Comparison of ENCODE assay signal across 14 mouse cellular contexts in genomic region chr5:117889571-117889970, GRCm38 (mm10).
DNase-seq lines count a peak whose midpoint lies in the region; ATAC-seq lines count a peak whose summit lies in the region.
"Had no signal": no experiment of that assay in that cellular context is flagged by ENCODE, and none has a peak within 500 bp of the region (broad histone marks: within the 10 kb centered on the region; RNA-seq: fewer than 3 reads in every experiment).

No protein-coding gene starts in this region.

- H3K27ac ChIP-seq in embryonic facial prominence, embryonic 14.5 days (replicated peaks; ENCODE audit: low read depth, low read length): no peak overlapping the region
- H3K27ac ChIP-seq in embryonic facial prominence, embryonic 10.5 days (replicated peaks): no peak overlapping the region
- H3K27ac ChIP-seq: forebrain, embryonic 12.5 days; intestine, embryonic 15.5 days; liver, embryonic 13.5 days; macrophage; stomach, embryonic 15.5 days had no signal

- ATAC-seq in embryonic facial prominence, embryonic 14.5 days (ENCODE audit: low read depth): no peak; the same call in 1 of the 2 replicates
- ATAC-seq in megakaryocyte-erythroid progenitor cell, adult 5-6 weeks (replicated peaks; ENCODE audit: low FRiP score, low TSS enrichment, poor library complexity, severe bottlenecking): no peak
- ATAC-seq: intestine, embryonic 15.5 days had no signal

- H3K9me3 ChIP-seq in embryonic facial prominence, embryonic 14.5 days (ENCODE audit: control insufficient read depth, low read length): no peaks in the 10 kb centered on the region
- H3K9me3 ChIP-seq in embryonic facial prominence, embryonic 10.5 days: no peaks in the 10 kb centered on the region
- H3K9me3 ChIP-seq: forebrain, embryonic 12.5 days; intestine, embryonic 15.5 days; liver, embryonic 13.5 days; stomach, embryonic 15.5 days had no signal

- H3K4me2 ChIP-seq in embryonic facial prominence, embryonic 14.5 days (ENCODE audit: low read depth, low read length): no peak overlapping the region
- H3K4me2 ChIP-seq: forebrain, embryonic 12.5 days; intestine, embryonic 15.5 days; liver, embryonic 13.5 days; stomach, embryonic 15.5 days had no signal

- peak; percentile 5 for DNase-seq in embryonic facial prominence, embryonic 14.5 days (ENCODE audit: low spot score)
- no peak for DNase-seq in embryonic facial prominence, embryonic 10.5 days (ENCODE audit: low spot score)
- peak; percentile 32 for DNase-seq in retina, postnatal 1 day
- no peak for DNase-seq in retina, embryonic 14.5 days (ENCODE audit: low spot score)
- peak; percentile 95 for DNase-seq in cerebellum, adult 8-10 months
- peak; percentile 32 to 75 for DNase-seq in kidney, postnatal 25 days
- no peak for DNase-seq in right cerebral cortex, postnatal 14 days
- DNase-seq: gastrocnemius, postnatal 36 days; liver, embryonic 13.5 days had no signal

- no peak overlapping the region for H3K9ac ChIP-seq in embryonic facial prominence, embryonic 14.5 days (ENCODE audit: low read depth, low read length)
- H3K9ac ChIP-seq: forebrain, embryonic 12.5 days; intestine, embryonic 15.5 days; liver, embryonic 13.5 days; stomach, embryonic 15.5 days had no signal

- H3K4me3 ChIP-seq in embryonic facial prominence, embryonic 14.5 days (ENCODE audit: low read depth, low read length): no peak overlapping the region
- H3K4me3 ChIP-seq in embryonic facial prominence, embryonic 10.5 days: no peak overlapping the region
- H3K4me3 ChIP-seq: forebrain, embryonic 12.5 days; intestine, embryonic 15.5 days; liver, embryonic 13.5 days; stomach, embryonic 15.5 days had no signal

- H3K4me1 ChIP-seq in embryonic facial prominence, embryonic 14.5 days (ENCODE audit: control insufficient read depth, insufficient read depth, low read length): no peaks in the 10 kb centered on the region
- peaks cover 11% of the 10 kb centered on the region for H3K4me1 ChIP-seq in embryonic facial prominence, embryonic 10.5 days
- H3K4me1 ChIP-seq: forebrain, embryonic 12.5 days; intestine, embryonic 15.5 days; liver, embryonic 13.5 days; stomach, embryonic 15.5 days had no signal

- H3K27me3 ChIP-seq in embryonic facial prominence, embryonic 14.5 days (replicated peaks; ENCODE audit: control insufficient read depth, insufficient read depth, low read length): no peaks in the 10 kb centered on the region
- H3K27me3 ChIP-seq in embryonic facial prominence, embryonic 10.5 days (replicated peaks; ENCODE audit: low read depth, poor library complexity, severe bottlenecking): no peaks in the 10 kb centered on the region
- H3K27me3 ChIP-seq: intestine, embryonic 15.5 days; liver, embryonic 13.5 days; stomach, embryonic 15.5 days had no signal

- H3K36me3 ChIP-seq in embryonic facial prominence, embryonic 14.5 days (ENCODE audit: control insufficient read depth, insufficient read depth, low read length): no peaks in the 10 kb centered on the region
- H3K36me3 ChIP-seq in embryonic facial prominence, embryonic 10.5 days (replicated peaks): no peaks in the 10 kb centered on the region
- H3K36me3 ChIP-seq: forebrain, embryonic 12.5 days; intestine, embryonic 15.5 days; liver, embryonic 13.5 days; stomach, embryonic 15.5 days had no signal

- WGBS in embryonic facial prominence, embryonic 14.5 days: 55% methylated on average over 8 of the region's 8 CpGs
- 80% methylated on average over 8 of the region's 8 CpGs for WGBS in embryonic facial prominence, embryonic 10.5 days

Comparison
In these comparisons a context has a peak if more than half of its experiments do, and no peak if none do; other contexts are left out.
1. DNase-seq: peak in embryonic facial prominence, embryonic 14.5 days (single experiment), retina, postnatal 1 day (single experiment), cerebellum, adult 8-10 months (single experiment) and kidney, postnatal 25 days (2 of 2); none in embryonic facial prominence, embryonic 10.5 days (single experiment), retina, embryonic 14.5 days (single experiment) and right cerebral cortex, postnatal 14 days (single experiment).